Mouse (Mus musculus): ENCODE data around the gene Avil. TPM values are rescaled to one million over a fixed set of nuclear protein-coding genes. Genes with fewer than 3 reads are reported as not detected.
A peak's percentile ranks its signal among the peaks of the same experiment; 100 is the strongest.
"Not testable (repeated sequence)": the region's sequence is repeated elsewhere in the genome, so short reads cannot be mapped to it uniquely, and the experiment has no call there.

Gene Avil
- polyA plus RNA-seq, 1 experiment from 2014 or later: 3.4 TPM

- Histone ChIP-seq H3K9me3 (no peaks in the 10 kb centered on the region), H3K27ac (replicated peaks) (no peak overlapping the region), H3K4me2 (replicated peaks) (no peak overlapping the region), H3K9ac (replicated peaks) (no peak overlapping the region), H3K36me3 (peaks cover 44% of the 10 kb centered on the region), H3K27me3 (peaks cover 23% of the 10 kb centered on the region), H3K4me1 (peaks cover 20% of the 10 kb centered on the region), H3K4me3 (no peak overlapping the region)
- ATAC-seq (ENCODE audit: low FRiP score, low read depth): no peak
- 91% methylated on average over 8 of the region's 8 CpGs for WGBS
Observed at GRCm38 (mm10) chr10:127055406-127055805, 54.9 kb downstream of the Avil start.

DNA sequence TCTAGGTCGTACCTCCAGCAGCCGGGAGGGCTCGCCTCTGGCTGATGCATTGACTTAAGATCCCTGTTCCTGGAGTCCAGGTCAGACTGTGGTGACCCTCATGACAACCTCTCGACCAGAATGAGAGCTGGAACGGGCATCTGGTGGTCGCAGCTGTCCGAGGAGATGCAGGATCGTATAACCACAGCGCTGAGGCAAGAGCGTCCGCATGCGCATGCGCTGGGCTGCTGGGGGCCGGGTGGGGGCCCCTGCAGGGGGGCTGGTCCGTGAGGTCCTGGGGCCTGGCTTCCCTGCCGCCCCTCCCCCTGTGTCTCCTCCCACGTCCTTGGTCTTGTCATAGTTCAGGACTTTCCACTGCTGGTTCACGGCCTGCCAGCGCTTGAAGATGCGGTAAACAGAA lies 56.0 kb downstream of the Avil start:
- Histone ChIP-seq H3K27me3 (peaks cover 14% of the 10 kb centered on the region), H3K4me3 (no peak overlapping the region), H3K4me2 (replicated peaks) (no peak overlapping the region), H3K36me3 (peaks cover 44% of the 10 kb centered on the region), H3K4me1 (peaks cover 31% of the 10 kb centered on the region), H3K9me3 (no peaks in the 10 kb centered on the region), H3K9ac (replicated peaks) (no peak overlapping the region), H3K27ac (replicated peaks) (no peak overlapping the region)
- 92% methylated on average over 20 of the region's 20 CpGs for WGBS
- ATAC-seq (ENCODE audit: low FRiP score, low read depth): no peak

DNA sequence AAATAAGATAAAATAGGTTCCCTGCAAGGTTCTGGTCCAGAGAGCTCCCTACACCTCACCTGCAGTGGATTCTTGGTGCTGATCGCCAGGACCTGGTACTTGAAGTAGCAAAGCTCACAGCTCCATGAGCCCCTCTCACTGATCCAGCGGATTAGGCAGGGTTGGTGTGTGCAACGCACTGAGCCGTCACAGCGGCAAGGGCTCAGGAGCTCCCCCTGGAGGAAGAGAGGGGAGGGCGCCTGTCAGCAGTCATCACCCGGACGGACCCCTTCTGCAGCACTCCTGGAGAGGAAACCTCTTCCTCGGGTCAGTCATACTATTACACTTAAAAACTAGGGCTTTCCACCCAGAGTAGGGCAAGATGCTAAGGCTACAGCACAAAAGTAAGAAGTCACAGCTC lies 57.7 kb downstream of the Avil start:
- Histone ChIP-seq H3K4me2 (replicated peaks) (peak overlapping the region; percentile 96), H3K9ac (replicated peaks) (peak overlapping the region; percentile 99), H3K4me3 (peak overlapping the region; percentile 97), H3K9me3 (no peaks in the 10 kb centered on the region), H3K36me3 (peaks cover 44% of the 10 kb centered on the region), H3K4me1 (peaks cover 39% of the 10 kb centered on the region), H3K27me3 (peaks cover 5% of the 10 kb centered on the region; the same call in 1 of the 2 replicates), H3K27ac (replicated peaks) (no peak overlapping the region)
- peak; percentile 13; the same call in 1 of the 2 replicates for ATAC-seq (ENCODE audit: low FRiP score, low read depth)
- under 1% methylated on average over 9 of the region's 9 CpGs for WGBS

GRCm38 (mm10) chr10:127058708-127059107 lies 58.2 kb downstream of the Avil start:
- H3K4me3 ChIP-seq: peak overlapping the region; percentile 97
- H3K4me1 ChIP-seq: peaks cover 39% of the 10 kb centered on the region
- H3K27ac ChIP-seq (replicated peaks): 0 out of 2 replicates have a peak overlapping the region, but pooled peaks have one; percentile 96
- ATAC-seq (ENCODE audit: low FRiP score, low read depth): no peak
- 10% methylated on average over 8 of the region's 8 CpGs for WGBS
- peaks cover 40% of the 10 kb centered on the region for H3K36me3 ChIP-seq
- peaks cover 5% of the 10 kb centered on the region; the same call in 1 of the 2 replicates for H3K27me3 ChIP-seq
- H3K9ac ChIP-seq (replicated peaks): peak overlapping the region; percentile 99
- H3K4me2 ChIP-seq (replicated peaks): peak overlapping the region; percentile 96
- no peaks in the 10 kb centered on the region for H3K9me3 ChIP-seq

- H3K27ac ChIP-seq (replicated peaks): peak overlapping the region; percentile 96
- WGBS: under 1% methylated on average over 56 of the region's 92 CpGs
- peak; percentile 5; the same call in 1 of the 2 replicates for ATAC-seq (ENCODE audit: low FRiP score, low read depth)
Observed at GRCm38 (mm10) chr10:127059174-127059967, 58.9 kb downstream of the Avil start.

DNA sequence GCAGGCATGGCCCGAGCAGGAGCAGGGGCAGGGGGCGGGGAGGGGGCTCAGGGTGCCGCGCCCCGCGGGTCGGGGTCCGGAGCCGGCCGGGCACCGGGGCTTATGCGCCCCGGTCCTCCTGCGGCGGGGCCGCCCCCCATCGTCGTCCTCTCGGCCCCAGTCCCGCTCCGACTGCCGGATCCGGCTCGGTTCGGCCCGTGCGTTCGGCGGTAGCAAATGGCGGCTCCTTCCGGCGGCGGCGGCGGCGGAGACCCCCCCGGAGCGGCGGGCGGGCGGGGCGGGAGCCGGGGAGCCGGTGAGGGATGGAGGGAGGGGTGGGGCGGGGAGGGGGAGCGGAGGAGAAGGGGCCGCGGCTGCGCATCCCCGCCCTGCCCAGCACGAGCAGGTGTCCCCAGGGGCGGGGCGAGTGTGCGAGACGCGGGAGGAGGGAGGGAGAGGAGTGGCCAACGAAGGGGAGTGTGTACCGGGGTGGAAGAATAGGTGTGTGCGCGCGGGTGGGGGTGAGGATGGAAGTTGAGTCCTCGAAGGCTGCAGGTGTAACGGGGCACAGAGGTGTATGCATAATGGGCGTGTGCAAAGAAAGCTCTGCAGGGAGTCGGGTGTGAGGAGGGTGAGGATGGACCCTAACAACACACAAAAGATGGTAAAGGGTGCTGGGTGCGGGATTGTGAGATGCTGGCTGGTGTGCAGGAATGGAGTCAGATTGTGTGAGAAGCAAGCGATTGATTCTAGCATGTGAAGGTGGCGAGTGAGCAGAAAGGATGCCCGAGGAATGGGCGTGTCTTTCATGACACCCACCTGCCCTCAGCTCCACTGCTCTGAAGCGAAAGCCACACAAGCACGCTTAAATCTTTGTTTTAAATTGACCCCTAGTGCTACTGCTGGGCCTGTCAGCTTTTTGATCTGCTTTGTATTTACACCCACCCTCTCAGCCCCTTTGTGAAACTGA lies 59.7 kb downstream of the Avil start, which contains the start of gene March9:
Gene March9 (minus strand): TSS at position 217 of the 949 bp plus-strand sequence.
- peak within 1 kb of the TSS; percentile 99 for H3K9ac ChIP-seq (replicated peaks)
- H3K27me3 ChIP-seq: peaks cover 5% of the 10 kb centered on the region; the same call in 1 of the 2 replicates
- H3K9me3 ChIP-seq: no peaks in the 10 kb centered on the region
- H3K4me3 ChIP-seq: peak within 1 kb of the TSS; percentile 97
- peak; percentile 28 for ATAC-seq (ENCODE audit: low FRiP score, low read depth)
- H3K27ac ChIP-seq (replicated peaks): peak within 1 kb of the TSS; percentile 96
- H3K36me3 ChIP-seq: peaks cover 31% of the 10 kb centered on the region
- H3K4me2 ChIP-seq (replicated peaks): peak within 1 kb of the TSS; percentile 96
- WGBS: under 1% methylated on average over 44 of the region's 72 CpGs
- H3K4me1 ChIP-seq: peaks cover 46% of the 10 kb centered on the region

More at GRCm38 (mm10) chr10:127059174-127059967, 58.9 kb downstream of the Avil start:
- Histone ChIP-seq H3K36me3 (peaks cover 33% of the 10 kb centered on the region), H3K9ac (replicated peaks) (peak overlapping the region; percentile 99), H3K9me3 (no peaks in the 10 kb centered on the region), H3K4me1 (peaks cover 39% of the 10 kb centered on the region), H3K4me2 (replicated peaks) (peak overlapping the region; percentile 96), H3K27me3 (peaks cover 5% of the 10 kb centered on the region; the same call in 1 of the 2 replicates), H3K4me3 (peak overlapping the region; percentile 97)

- Histone ChIP-seq H3K9ac (replicated peaks) (peak overlapping the region; percentile 99), H3K27ac (replicated peaks) (peak overlapping the region; percentile 96), H3K36me3 (peaks cover 31% of the 10 kb centered on the region), H3K4me1 (peaks cover 46% of the 10 kb centered on the region), H3K27me3 (peaks cover 5% of the 10 kb centered on the region; the same call in 1 of the 2 replicates), H3K4me2 (replicated peaks) (peak overlapping the region; percentile 96), H3K9me3 (no peaks in the 10 kb centered on the region), H3K4me3 (peak overlapping the region; percentile 97)
- no peak for ATAC-seq (ENCODE audit: low FRiP score, low read depth)
- WGBS: 26% methylated on average over 5 of the region's 5 CpGs
Observed at GRCm38 (mm10) chr10:127061085-127061484, 60.6 kb downstream of the Avil start.

GRCm38 (mm10) chr10:127061513-127061912 lies 61.0 kb downstream of the Avil start:
- Histone ChIP-seq H3K4me1 (peaks cover 48% of the 10 kb centered on the region), H3K27ac (replicated peaks) (peak overlapping the region; percentile 96), H3K9ac (replicated peaks) (no peak overlapping the region), H3K27me3 (peaks cover 5% of the 10 kb centered on the region; the same call in 1 of the 2 replicates), H3K36me3 (peaks cover 31% of the 10 kb centered on the region), H3K4me2 (replicated peaks) (peak overlapping the region; percentile 96; the same call in 1 of the 2 replicates), H3K9me3 (no peaks in the 10 kb centered on the region), H3K4me3 (no peak overlapping the region)
- no peak for ATAC-seq (ENCODE audit: low FRiP score, low read depth)
- WGBS: 74% methylated on average over 2 of the region's 2 CpGs

- ATAC-seq (ENCODE audit: low FRiP score, low read depth); H3K27me3 ChIP-seq; H3K9me3 ChIP-seq; H3K9ac ChIP-seq (replicated peaks); H3K4me3 ChIP-seq; H3K4me2 ChIP-seq (replicated peaks); H3K27ac ChIP-seq (replicated peaks): not testable (repeated sequence)
- WGBS: 88% methylated on average over 4 of the region's 4 CpGs
- Histone ChIP-seq H3K36me3 (peaks cover 31% of the 10 kb centered on the region), H3K4me1 (peaks cover 50% of the 10 kb centered on the region)
Observed at GRCm38 (mm10) chr10:127062101-127062500, 61.6 kb downstream of the Avil start.

DNA sequence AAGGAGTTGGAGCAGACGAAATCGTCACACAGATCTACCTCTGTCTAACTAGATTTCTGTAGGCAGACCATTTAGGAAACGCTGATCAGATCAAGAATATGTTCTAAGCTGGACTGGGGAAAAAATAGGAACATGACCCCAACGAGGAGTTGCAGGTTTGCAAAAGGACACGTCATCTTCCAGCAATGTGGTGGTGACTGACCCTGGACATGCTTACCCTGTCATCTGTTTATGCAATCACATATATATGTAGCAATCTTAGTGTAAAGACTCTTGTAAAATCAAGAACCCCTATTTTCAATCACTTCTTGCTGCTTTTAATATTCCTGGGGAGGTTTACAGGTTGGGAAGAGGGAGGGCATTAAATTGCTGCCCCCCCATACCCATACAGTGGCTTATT lies 62.0 kb downstream of the Avil start:
- H3K4me1 ChIP-seq: peaks cover 50% of the 10 kb centered on the region
- no peak for ATAC-seq (ENCODE audit: low FRiP score, low read depth)
- H3K9me3 ChIP-seq: no peaks in the 10 kb centered on the region
- WGBS: 80% methylated on average over 5 of the region's 5 CpGs
- H3K9ac ChIP-seq (replicated peaks): no peak overlapping the region
- no peak overlapping the region for H3K4me2 ChIP-seq (replicated peaks)
- peak overlapping the region; percentile 67 for H3K27ac ChIP-seq (replicated peaks)
- H3K4me3 ChIP-seq: no peak overlapping the region
- peaks cover 31% of the 10 kb centered on the region for H3K36me3 ChIP-seq
- peaks cover 5% of the 10 kb centered on the region; the same call in 1 of the 2 replicates for H3K27me3 ChIP-seq

- Histone ChIP-seq H3K27ac (replicated peaks) (peak within 1 kb of the TSS; percentile 88), H3K27me3 (peaks cover 5% of the 10 kb centered on the region; the same call in 1 of the 2 replicates), H3K36me3 (peaks cover 38% of the 10 kb centered on the region), H3K4me3 (peak within 1 kb of the TSS; percentile 92), H3K9ac (replicated peaks) (peak within 1 kb of the TSS; percentile 98), H3K4me1 (peaks cover 51% of the 10 kb centered on the region), H3K9me3 (no peaks in the 10 kb centered on the region), H3K4me2 (replicated peaks) (peak within 1 kb of the TSS; percentile 75)
- ATAC-seq (ENCODE audit: low FRiP score, low read depth): peak; percentile 90
- under 1% methylated on average over 46 of the region's 46 CpGs for WGBS
Observed at GRCm38 (mm10) chr10:127063239-127063872, 62.8 kb downstream of the Avil start, which contains the start of gene Cdk4. Gene Cdk4 (plus strand): TSS chr10:127063534.
